Mouse (Mus musculus) midbrain, embryonic 16.5 days (tissue): Measurements from ENCODE around the gene Usp33. TPM values are rescaled to one million over a fixed set of nuclear protein-coding genes. Genes with fewer than 3 reads are reported as not detected.
A peak's percentile ranks its signal among the peaks of the same experiment; 100 is the strongest.

ENCODE experiments used
- ATAC-seq: fragments of 200-750 bp; cut with Nextera tagmentation; 2 replicates; pipeline ENCODE4 v1.8.0; 2017; ENCODE audit warnings: moderate TSS enrichment
- H3K27ac ChIP-seq: fragments of 300-500 bp; sonication (generic); 2 replicates; pipeline ENCODE4 v1.5.1; 2014; ENCODE audit warnings: mild to moderate bottlenecking, low read length, mixed read lengths
- H3K27me3 ChIP-seq: fragments of 300-500 bp; sonication (generic); 2 replicates; pipeline ENCODE4 v1.6.1; 2014; ENCODE audit warnings: low read depth, low read length, mixed read lengths; ENCODE audit not compliant: control insufficient read depth, insufficient read depth
- H3K36me3 ChIP-seq: fragments of 300-500 bp; sonication (generic); 2 replicates; pipeline ENCODE4 v1.6.1; 2014; ENCODE audit warnings: mild to moderate bottlenecking, low read length, moderate library complexity, mixed read lengths; ENCODE audit not compliant: control insufficient read depth, insufficient read depth
- H3K4me1 ChIP-seq: fragments of 300-500 bp; sonication (generic); 2 replicates; pipeline ENCODE4 v1.6.1; 2014; ENCODE audit warnings: mild to moderate bottlenecking, low read length, mixed read lengths; ENCODE audit not compliant: control insufficient read depth, insufficient read depth
- H3K4me2 ChIP-seq: fragments of 300-500 bp; sonication (generic); 2 replicates; pipeline ENCODE4 v1.6.1; 2014; ENCODE audit warnings: mild to moderate bottlenecking, low read length, mixed read lengths
- H3K4me3 ChIP-seq: fragments of 300-500 bp; sonication (generic); 2 replicates; pipeline ENCODE4 v1.5.1; 2014; ENCODE audit warnings: low read depth, mild to moderate bottlenecking, low read length, moderate library complexity, mixed read lengths
- H3K9ac ChIP-seq: fragments of 300-500 bp; sonication (generic); 2 replicates; pipeline ENCODE4 v1.6.1; 2014; ENCODE audit warnings: low read depth, low read length, mixed read lengths
- H3K9me3 ChIP-seq: fragments of 300-500 bp; sonication (generic); replicated peaks from 2 replicates; pipeline ENCODE4 v1.6.1; 2014; ENCODE audit warnings: mild to moderate bottlenecking, low read length, mixed read lengths; ENCODE audit not compliant: control insufficient read depth, poor library complexity, severe bottlenecking
- WGBS: fragments of 180-500 bp; shearing (Covaris S2); extraction: QIAGEN DNeasy Blood & Tissue Kit; methylation state at CpG from one replicate; pipeline ENCODE4 v1.1.7; 2014; 5-methylcytosine and 5-hydroxymethylcytosine counted together
- polyA plus RNA-seq: library from polyadenylated mRNA; unstranded; fragments of >200 nt; fragmentation: Nextera tagmentation; extraction: Ambion mirVana; gene quantifications from 2 replicates; pipeline ENCODE4 v1.2.1, GENCODE M21; 2015

The Usp33 gene
- polyA plus RNA-seq, 1 experiment from 2014 or later: 102 TPM

DNA sequence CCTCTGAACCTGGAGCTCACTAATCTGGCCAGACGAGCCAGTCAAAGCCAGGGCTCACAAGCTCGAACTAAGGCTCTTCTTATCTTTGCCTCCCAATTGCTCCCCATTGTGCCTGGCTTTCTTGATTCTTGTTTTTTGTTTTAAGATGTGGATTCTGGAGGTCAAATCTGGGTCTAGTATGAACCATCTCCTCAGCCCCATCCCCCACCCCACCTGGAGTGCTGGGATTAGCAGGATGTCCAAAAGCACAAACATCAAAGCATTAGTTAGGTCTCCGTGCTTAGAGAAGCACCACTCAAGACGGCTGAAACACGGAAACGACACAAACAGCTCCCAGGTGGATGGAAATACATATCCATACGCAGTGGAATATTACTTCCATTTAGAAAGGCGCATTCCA lies 10.2 kb upstream of the Usp33 start:
- H3K36me3 ChIP-seq: peaks cover 23% of the 10 kb centered on the region
- peaks cover 9% of the 10 kb centered on the region for H3K4me1 ChIP-seq
- H3K27me3 ChIP-seq: no peaks in the 10 kb centered on the region
- H3K4me3 ChIP-seq: no peak overlapping the region
- no peak overlapping the region for H3K4me2 ChIP-seq
- no peak for ATAC-seq
- WGBS: 75% methylated on average over 8 of the region's 8 CpGs
- no peak overlapping the region for H3K27ac ChIP-seq
- no peaks in the 10 kb centered on the region for H3K9me3 ChIP-seq
- H3K9ac ChIP-seq: no peak overlapping the region

GRCm38 (mm10) chr3:152339862-152340557 lies 6.3 kb upstream of the Usp33 start, which contains the start of gene Miga1:
Gene Miga1, minus strand, starts transcription at chr3:152340407.
- peak within 1 kb of the TSS; percentile 75 for H3K9ac ChIP-seq
- H3K27me3 ChIP-seq: no peaks in the 10 kb centered on the region
- no peaks in the 10 kb centered on the region for H3K9me3 ChIP-seq
- peak within 1 kb of the TSS; percentile 75 for H3K4me3 ChIP-seq
- peak; percentile 97 for ATAC-seq
- H3K4me1 ChIP-seq: peaks cover 9% of the 10 kb centered on the region
- WGBS: 2% methylated on average over 54 of the region's 54 CpGs
- H3K4me2 ChIP-seq: peak within 1 kb of the TSS; percentile 56
- H3K36me3 ChIP-seq: peaks cover 10% of the 10 kb centered on the region
- peak within 1 kb of the TSS; percentile 70 for H3K27ac ChIP-seq

DNA sequence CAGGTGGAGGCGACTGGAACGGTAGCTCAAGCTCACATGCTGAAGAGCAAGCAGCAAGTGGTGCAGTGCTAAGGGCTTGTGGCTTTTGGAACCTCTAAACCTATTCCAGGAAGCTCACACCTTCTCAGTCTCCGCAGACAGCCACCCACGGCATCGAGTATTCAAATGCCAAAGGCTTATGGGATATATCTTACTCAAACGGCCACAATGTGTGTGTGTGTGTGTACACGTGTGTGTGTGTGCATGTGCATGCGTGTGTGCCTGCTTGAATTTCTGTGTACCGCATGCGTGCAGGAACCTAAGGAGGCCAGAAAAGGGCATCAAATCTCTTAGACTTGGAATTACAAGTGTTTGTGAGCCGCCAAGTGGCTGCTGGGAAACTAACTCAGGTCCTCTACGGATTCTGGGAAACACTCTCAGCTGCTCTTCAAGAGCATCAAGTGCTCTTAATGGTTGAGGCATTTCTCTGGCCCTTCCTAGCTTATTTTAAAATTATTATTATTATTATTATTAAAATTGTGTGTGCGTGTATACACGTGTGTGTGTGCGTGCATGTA lies 3.2 kb upstream of the Usp33 start:
- no peak overlapping the region for H3K9ac ChIP-seq
- no peaks in the 10 kb centered on the region for H3K36me3 ChIP-seq
- no peaks in the 10 kb centered on the region for H3K27me3 ChIP-seq
- no peak for ATAC-seq
- no peaks in the 10 kb centered on the region for H3K9me3 ChIP-seq
- WGBS: 91% methylated on average over 15 of the region's 15 CpGs
- H3K4me2 ChIP-seq: no peak overlapping the region
- H3K27ac ChIP-seq: no peak overlapping the region
- peaks cover 21% of the 10 kb centered on the region for H3K4me1 ChIP-seq
- H3K4me3 ChIP-seq: no peak overlapping the region

DNA sequence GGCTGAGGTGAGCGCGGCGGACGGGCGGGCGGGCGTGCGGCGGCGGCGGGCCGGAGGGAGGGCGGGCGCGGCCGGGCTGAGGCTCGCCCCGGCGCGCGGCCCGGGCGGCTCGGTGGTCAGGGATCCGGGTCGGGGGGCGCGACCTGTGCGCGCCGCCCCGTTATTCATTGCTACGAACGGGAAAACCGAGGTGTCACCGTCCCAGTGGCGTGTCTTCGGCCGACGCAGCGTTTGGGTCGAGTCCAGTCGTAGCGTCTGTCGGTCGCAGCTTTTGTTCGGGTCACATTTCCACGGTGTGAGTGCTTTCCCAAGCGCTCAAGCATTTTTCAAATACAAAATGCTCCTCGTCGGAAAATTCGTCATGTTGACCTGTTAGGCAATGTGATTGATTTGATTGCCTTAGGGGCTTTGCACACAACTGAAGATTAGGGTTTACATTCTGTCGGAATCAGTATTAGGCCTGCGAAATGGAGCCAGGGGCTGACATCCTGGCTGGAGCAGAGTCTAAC lies 409 bp downstream of the Usp33 start:
- peaks cover 27% of the 10 kb centered on the region for H3K4me1 ChIP-seq
- H3K4me2 ChIP-seq: peak overlapping the region; percentile 90
- under 1% methylated on average over 50 of the region's 54 CpGs for WGBS
- H3K9ac ChIP-seq: peak overlapping the region; percentile 88
- H3K36me3 ChIP-seq: no peaks in the 10 kb centered on the region
- H3K27me3 ChIP-seq: no peaks in the 10 kb centered on the region
- ATAC-seq: peak; percentile 82
- H3K9me3 ChIP-seq: no peaks in the 10 kb centered on the region
- peak overlapping the region; percentile 89 for H3K27ac ChIP-seq
- H3K4me3 ChIP-seq: peak overlapping the region; percentile 84

GRCm38 (mm10) chr3:152347227-152347626 lies 949 bp downstream of the Usp33 start:
- peak overlapping the region; percentile 89 for H3K27ac ChIP-seq
- peak overlapping the region; percentile 84 for H3K4me3 ChIP-seq

GRCm38 (mm10) chr3:152348011-152348830 lies 1.9 kb downstream of the Usp33 start:
- H3K9ac ChIP-seq: no peak overlapping the region

More at GRCm38 (mm10) chr3:152347227-152347626, 949 bp downstream of the Usp33 start:
- H3K4me1 ChIP-seq: peaks cover 30% of the 10 kb centered on the region
- H3K27me3 ChIP-seq: no peaks in the 10 kb centered on the region
- 43% methylated on average over 3 of the region's 3 CpGs for WGBS
- ATAC-seq: no peak
- peak overlapping the region; percentile 90 for H3K4me2 ChIP-seq
- no peaks in the 10 kb centered on the region for H3K36me3 ChIP-seq
- H3K9me3 ChIP-seq: no peaks in the 10 kb centered on the region
- H3K9ac ChIP-seq: peak overlapping the region; percentile 88

GRCm38 (mm10) chr3:152350431-152350830 lies 4.2 kb downstream of the Usp33 start:
- 85% methylated on average over 3 of the region's 3 CpGs for WGBS
- no peak for ATAC-seq
- Histone ChIP-seq H3K36me3 (no peaks in the 10 kb centered on the region), H3K4me1 (peaks cover 35% of the 10 kb centered on the region), H3K4me2 (no peak overlapping the region), H3K4me3 (no peak overlapping the region), H3K9me3 (no peaks in the 10 kb centered on the region), H3K27me3 (no peaks in the 10 kb centered on the region), H3K27ac (no peak overlapping the region), H3K9ac (no peak overlapping the region)

More at GRCm38 (mm10) chr3:152348011-152348830, 1.9 kb downstream of the Usp33 start:
- no peak for ATAC-seq
- peaks cover 33% of the 10 kb centered on the region for H3K4me1 ChIP-seq
- H3K4me3 ChIP-seq: no peak overlapping the region
- peak overlapping the region; percentile 90; the same call in 1 of the 2 replicates for H3K4me2 ChIP-seq
- H3K27me3 ChIP-seq: no peaks in the 10 kb centered on the region
- no peak overlapping the region for H3K27ac ChIP-seq
- no peaks in the 10 kb centered on the region for H3K36me3 ChIP-seq
- 82% methylated on average over 10 of the region's 10 CpGs for WGBS
- H3K9me3 ChIP-seq: no peaks in the 10 kb centered on the region

GRCm38 (mm10) chr3:152350966-152351365 lies 4.7 kb downstream of the Usp33 start:
- Histone ChIP-seq H3K27me3 (no peaks in the 10 kb centered on the region), H3K9ac (no peak overlapping the region), H3K9me3 (no peaks in the 10 kb centered on the region), H3K4me3 (no peak overlapping the region), H3K36me3 (no peaks in the 10 kb centered on the region), H3K4me1 (peaks cover 35% of the 10 kb centered on the region), H3K27ac (no peak overlapping the region), H3K4me2 (no peak overlapping the region)
- WGBS: 92% methylated on average over 5 of the region's 5 CpGs
- no peak for ATAC-seq
